In genomic region chr19:38760441-38760840, GRCm38 (mm10) we compare ENCODE assay signal across 17 mouse cellular contexts.
"Had no signal": no experiment of that assay in that cellular context is flagged by ENCODE, and none has a peak within 500 bp of the region (broad histone marks: within the 10 kb centered on the region; RNA-seq: fewer than 3 reads in every experiment).

No protein-coding gene starts in this region.

- H3K27me3 ChIP-seq: limb, embryonic 12.5 days; neural tube, embryonic 15.5 days had no signal

- H3K4me3 ChIP-seq: limb, embryonic 12.5 days; midbrain, embryonic 10.5 days; myocyte; neural tube, embryonic 15.5 days had no signal

- H3K27ac ChIP-seq: kidney, postnatal 0 days; limb, embryonic 12.5 days; liver, embryonic 14.5 days; midbrain, embryonic 10.5 days; neural tube, embryonic 15.5 days had no signal

- H3K36me3 ChIP-seq: neural tube, embryonic 15.5 days had no signal

- H3K9me3 ChIP-seq: limb, embryonic 12.5 days; midbrain, embryonic 10.5 days; neural tube, embryonic 15.5 days had no signal

- H3K9ac ChIP-seq: limb, embryonic 12.5 days; liver, embryonic 14.5 days; neural tube, embryonic 15.5 days had no signal

- H3K4me1 ChIP-seq: midbrain, embryonic 10.5 days had no signal

- DNase-seq: kidney, adult 11 months; kidney, adult 9 months; kidney, postnatal 36 days; layer of hippocampus, adult 9-11 months; layer of hippocampus, postnatal 36 days; lung, adult 18-20 months; midbrain, embryonic 14.5 days; right cerebral cortex, adult 18-20 months; right cerebral cortex, postnatal 25 days; thymus, adult 2 months; thymus, postnatal 25 days had no signal

- H3K4me2 ChIP-seq: limb, embryonic 12.5 days; neural tube, embryonic 15.5 days had no signal
